7 mouse cellular contexts compared by ENCODE assay signal in the genomic region with DNA sequence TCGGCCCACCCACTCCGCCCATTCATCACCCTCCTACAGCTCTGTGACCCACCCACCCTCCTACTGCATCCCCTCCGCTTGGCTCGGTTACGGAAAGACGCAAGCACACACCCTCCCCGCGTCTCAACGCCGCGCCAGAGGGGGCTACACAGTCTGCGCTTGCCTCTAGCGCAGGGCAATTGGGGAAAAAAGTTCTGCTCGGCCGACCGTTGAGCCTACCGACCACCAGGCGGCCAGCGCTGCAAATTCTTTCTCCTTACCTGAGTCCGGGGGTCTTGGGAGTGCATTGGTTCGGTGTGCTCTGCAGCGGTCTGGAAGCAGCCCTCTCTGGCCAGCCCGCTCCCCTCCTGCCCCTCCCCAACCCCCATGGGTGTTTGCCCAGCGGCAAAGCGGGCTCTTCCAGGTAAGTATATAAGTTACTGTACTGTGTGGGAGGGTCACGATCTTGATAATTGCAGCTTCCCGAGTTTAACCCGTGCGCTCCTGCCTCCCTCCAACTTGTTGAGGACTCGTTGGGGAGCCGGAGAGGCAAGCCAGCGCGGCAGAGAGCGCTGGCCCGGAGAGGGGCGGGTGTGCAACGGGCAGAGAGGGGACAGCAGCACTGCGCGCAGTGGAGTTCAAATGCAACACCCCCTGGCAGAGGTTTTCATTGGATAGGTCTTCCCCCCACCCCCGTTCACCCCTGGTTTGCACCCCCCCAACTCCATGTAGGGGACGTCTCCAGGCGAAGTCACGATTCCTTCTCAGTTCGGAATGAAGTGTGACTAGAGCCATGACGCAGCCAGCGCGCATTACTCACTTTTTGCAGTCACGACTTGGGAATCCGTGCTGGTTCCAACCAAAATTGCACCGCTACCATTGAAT.
DNase-seq lines count a peak whose midpoint lies in the region; ATAC-seq lines count a peak whose summit lies in the region.

No protein-coding gene starts in this region.

- DNase-seq in left cerebral cortex, adult 18-20 months (ENCODE audit: low spot score in 2 of 2), result peak; percentile 68 to 70
- DNase-seq in left cerebral cortex, adult 11 months (ENCODE audit: low spot score), result no peak
- peak; percentile 31 to 46 for DNase-seq in cerebellum, postnatal 36 days
- peak; percentile 60 for DNase-seq in neural tube, embryonic 10.5 days (ENCODE audit: extremely low spot score, low spot score)
- no peak for DNase-seq in urinary bladder, postnatal 25 days (ENCODE audit: low spot score)
- DNase-seq in natural killer cell, adult 2 months (ENCODE audit: low spot score in 2 of 2), result no peak

- ATAC-seq in granulocyte monocyte progenitor cell, adult 5-6 weeks (replicated peaks; ENCODE audit: poor library complexity, severe bottlenecking), result peak; percentile 12; the same call in 1 of the 2 replicates

Comparison
In these comparisons a context has a peak if more than half of its experiments do, and no peak if none do; other contexts are left out.
1. DNase-seq: peak in left cerebral cortex, adult 18-20 months (2 of 2), cerebellum, postnatal 36 days (2 of 2) and neural tube, embryonic 10.5 days (single experiment); none in left cerebral cortex, adult 11 months (single experiment), urinary bladder, postnatal 25 days (single experiment) and natural killer cell, adult 2 months (0 of 2).